Mouse (Mus musculus) lung, postnatal 25 days (tissue): ENCODE results near the gene Gm10972.
"Not testable (repeated sequence)": the region's sequence is repeated elsewhere in the genome, so short reads cannot be mapped to it uniquely, and the experiment has no call there.

Source experiments
- DNase-seq: peaks from one replicate; pipeline ENCODE4 v3.0.0; 2022; ENCODE audit warnings: low spot score

Gene Gm10972

GRCm38 (mm10) chr3:94659142-94659748 lies 16.3 kb downstream of the Gm10972 start:
- DNase-seq = peak; percentile 57

- not testable (repeated sequence) for DNase-seq
Measured at GRCm38 (mm10) chr3:94660841-94661240, 17.9 kb downstream of the Gm10972 start.

GRCm38 (mm10) chr3:94665060-94665802 lies 22.3 kb downstream of the Gm10972 start:
- DNase-seq = not testable (repeated sequence)

- peak; percentile 57 for DNase-seq
Measured at GRCm38 (mm10) chr3:94665896-94666295, 23.0 kb downstream of the Gm10972 start.

GRCm38 (mm10) chr3:94675101-94675500 lies 32.2 kb downstream of the Gm10972 start:
- not testable (repeated sequence) for DNase-seq

GRCm38 (mm10) chr3:94679351-94679841 lies 36.5 kb downstream of the Gm10972 start:
- peak; percentile 40 for DNase-seq

GRCm38 (mm10) chr3:94680032-94680431 lies 37.1 kb downstream of the Gm10972 start:
- DNase-seq = not testable (repeated sequence)

GRCm38 (mm10) chr3:94680783-94681182 lies 37.9 kb downstream of the Gm10972 start:
- DNase-seq = peak; percentile 76

GRCm38 (mm10) chr3:94683646-94684045 lies 40.7 kb downstream of the Gm10972 start:
- no peak for DNase-seq

GRCm38 (mm10) chr3:94685989-94686772 lies 43.3 kb downstream of the Gm10972 start:
- DNase-seq = not testable (repeated sequence)

GRCm38 (mm10) chr3:94688698-94689097 lies 45.8 kb downstream of the Gm10972 start:
- DNase-seq = not testable (repeated sequence)

- DNase-seq = not testable (repeated sequence)
Measured at GRCm38 (mm10) chr3:94689195-94689594, 46.3 kb downstream of the Gm10972 start.

GRCm38 (mm10) chr3:94690162-94690561 lies 47.2 kb downstream of the Gm10972 start:
- DNase-seq = not testable (repeated sequence)

GRCm38 (mm10) chr3:94690616-94691247 lies 47.8 kb downstream of the Gm10972 start:
- DNase-seq = peak; percentile 36

- not testable (repeated sequence) for DNase-seq
Measured at GRCm38 (mm10) chr3:94691694-94692093, 48.8 kb downstream of the Gm10972 start.
